Mouse (Mus musculus) CH12.LX (cell line): ENCODE measurements at regions not wholly inside any gene's neighbourhood (a gene's known extent, or its start where the extent isn't known, plus 50 kb on each side); places are given as distances from the start of the nearest gene placed in this dataset.

Source experiments
- CTCF ChIP-seq, 2 experiments: IDR thresholded peaks in 1 of 2; conservative IDR thresholded peaks in 1 of 2; 2 replicates each; pipeline ENCODE4 v1.5.1; 2011 to 2012; ENCODE audit warnings: low read depth in 2 of 2, low read length in 2 of 2, improper control_type of control experiment in 1 of 2, inconsistent platforms in 1 of 2, mild to moderate bottlenecking in 1 of 2, moderate library complexity in 1 of 2
- ELF1 ChIP-seq: IDR thresholded peaks from 2 replicates; pipeline ENCODE4 v1.6.1; 2014; ENCODE audit warnings: low read depth, mild to moderate bottlenecking, inconsistent platforms, low read length, improper control_type of control experiment
- EP300 ChIP-seq: IDR thresholded peaks from 2 replicates; pipeline ENCODE4 v1.6.1; 2011; ENCODE audit warnings: low read length, improper control_type of control experiment
- POLR2A ChIP-seq: IDR thresholded peaks from 2 replicates; pipeline ENCODE4 v1.6.1; 2011; ENCODE audit warnings: low read depth, mild to moderate bottlenecking, improper control_type of control experiment, low read length
- POLR2AphosphoS2 ChIP-seq: IDR thresholded peaks from 2 replicates; pipeline ENCODE4 v1.6.1; 2011; ENCODE audit warnings: low read depth, low read length, improper control_type of control experiment
- SIN3A ChIP-seq: IDR thresholded peaks from 2 replicates; pipeline ENCODE4 v1.6.1; 2012; ENCODE audit warnings: low read length, improper control_type of control experiment, inconsistent platforms
- SMC3 ChIP-seq: IDR thresholded peaks from 2 replicates; pipeline ENCODE4 v1.6.1; 2011; ENCODE audit warnings: low read depth, low read length, improper control_type of control experiment
- TBP ChIP-seq: conservative IDR thresholded peaks from 2 replicates; pipeline ENCODE4 v1.6.1; 2011; ENCODE audit warnings: low read depth, low read length, improper control_type of control experiment
- UBTF ChIP-seq: IDR thresholded peaks from 2 replicates; pipeline ENCODE4 v1.6.1; 2012; ENCODE audit warnings: low read depth, mild to moderate bottlenecking, inconsistent platforms, low read length, improper control_type of control experiment, moderate library complexity

DNA sequence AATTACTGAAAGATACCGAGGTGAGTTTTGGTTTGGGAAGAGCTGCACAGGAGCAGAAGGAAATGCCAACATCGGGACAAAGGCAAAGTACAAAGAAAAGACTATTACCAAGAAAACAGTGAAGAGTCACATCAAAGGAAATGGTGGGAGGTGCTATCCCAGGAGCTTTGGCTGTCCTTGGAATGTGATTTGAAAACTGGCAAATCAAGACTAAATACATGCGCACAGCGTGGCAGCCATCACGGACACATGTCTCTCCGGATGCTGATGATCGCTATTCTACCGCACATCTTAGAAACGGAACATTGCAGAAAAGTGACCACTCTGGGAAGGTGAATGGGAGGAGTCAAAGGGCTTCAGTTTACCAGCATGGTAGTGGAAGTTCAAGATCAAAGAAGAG is 78.7 kb downstream of the Ch25h start:
- no peak for TF ChIP-seq CTCF (conservative IDR thresholded peaks at IDR 0.05 in 1 of 2, IDR thresholded peaks at IDR 0.05 in 1 of 2; ENCODE audit: low read depth in 2 of 2, low read length in 2 of 2)
- TF ChIP-seq POLR2A, result no peak
- no peak for TF ChIP-seq EP300
- no peak for TF ChIP-seq UBTF
- TF ChIP-seq ELF1, result no peak
- no peak for TF ChIP-seq POLR2AphosphoS2
- TF ChIP-seq SMC3, result no peak
- TF ChIP-seq SIN3A, result no peak
- TF ChIP-seq TBP, result no peak
